Mouse (Mus musculus) liver, embryonic 13.5 days (tissue): ENCODE data around the gene Fyb. TPM values are rescaled to one million over a fixed set of nuclear protein-coding genes. Genes with fewer than 3 reads are reported as not detected.
A peak's percentile ranks its signal among the peaks of the same experiment; 100 is the strongest.

Source experiments
- ATAC-seq: fragments of 200-750 bp; cut with Nextera tagmentation; 2 replicates; pipeline ENCODE4 v1.8.0; 2017; ENCODE audit warnings: low read depth, mild to moderate bottlenecking, moderate number of reproducible peaks, moderate library complexity
- DNase-seq: peaks from one replicate; pipeline ENCODE4 v3.0.0; 2022
- H3K27ac ChIP-seq: fragments of 300-500 bp; sonication (generic); 2 replicates; pipeline ENCODE4 v1.5.1; 2015; ENCODE audit warnings: moderate library complexity, mild to moderate bottlenecking, inconsistent platforms
- H3K27me3 ChIP-seq: fragments of 300-500 bp; sonication (generic); 2 replicates; pipeline ENCODE4 v1.6.1; 2015; ENCODE audit warnings: mild to moderate bottlenecking, inconsistent platforms
- H3K36me3 ChIP-seq: fragments of 300-500 bp; sonication (generic); 2 replicates; pipeline ENCODE4 v1.6.1; 2015; ENCODE audit warnings: mild to moderate bottlenecking, inconsistent platforms
- H3K4me1 ChIP-seq: fragments of 300-500 bp; sonication (generic); replicated peaks from 2 replicates; pipeline ENCODE4 v1.6.1; 2015; ENCODE audit warnings: inconsistent platforms
- H3K4me2 ChIP-seq: fragments of 300-500 bp; sonication (generic); 2 replicates; pipeline ENCODE4 v1.6.1; 2015; ENCODE audit warnings: inconsistent platforms, mild to moderate bottlenecking, moderate library complexity
- H3K4me3 ChIP-seq: fragments of 300-500 bp; sonication (generic); replicated peaks from 2 replicates; pipeline ENCODE4 v1.5.1; 2015; ENCODE audit warnings: mild to moderate bottlenecking, inconsistent platforms
- H3K9ac ChIP-seq: fragments of 300-500 bp; sonication (generic); 2 replicates; pipeline ENCODE4 v1.6.1; 2015; ENCODE audit warnings: mild to moderate bottlenecking, inconsistent platforms
- H3K9me3 ChIP-seq: fragments of 300-500 bp; sonication (generic); replicated peaks from 2 replicates; pipeline ENCODE4 v1.6.1; 2016; ENCODE audit warnings: inconsistent platforms
- WGBS: fragments of 180-500 bp; shearing (Covaris S2); methylation state at CpG from one replicate; pipeline ENCODE4 v1.1.7; 2015; ENCODE audit not compliant: insufficient replicate concordance; 5-methylcytosine and 5-hydroxymethylcytosine counted together
- polyA plus RNA-seq: library from polyadenylated mRNA; unstranded; fragments of >200 nt; fragmentation: Nextera tagmentation; extraction: Ambion mirVana; gene quantifications from 2 replicates; pipeline ENCODE4 v1.2.1, GENCODE M21; 2015

Fyb gene
- polyA plus RNA-seq, 1 experiment from 2014 or later = 27.5 TPM

GRCm38 (mm10) chr15:6711226-6711625, 188.6 kb downstream of the Fyb start:
- ATAC-seq (no peak), DNase-seq (no peak)
- Histone ChIP-seq H3K4me2 (peak overlapping the region; percentile 84), H3K4me3 (no peak overlapping the region), H3K9me3 (no peaks in the 10 kb centered on the region), H3K27ac (no peak overlapping the region), H3K9ac (no peak overlapping the region; the same call in 1 of the 2 replicates), H3K27me3 (no peaks in the 10 kb centered on the region), H3K36me3 (no peaks in the 10 kb centered on the region), H3K4me1 (peaks cover 71% of the 10 kb centered on the region)
- 71% methylated on average over 7 of the region's 7 CpGs for WGBS

Other genes starting within 250 kb of the Fyb start
- 8.3 and 13.9 TPM in 2 replicates for gene Dab2, start 223.1 kb upstream of the Fyb start, polyA plus RNA-seq
- gene C9, start 77.5 kb upstream of the Fyb start, polyA plus RNA-seq = 0.50 and 0.71 TPM in 2 replicates
- gene Rictor, start 185.5 kb downstream of the Fyb start, polyA plus RNA-seq = 17.6 and 21.4 TPM in 2 replicates